Mouse (Mus musculus) right cerebral cortex, postnatal 4 days (tissue): ENCODE results near the gene Plekhb2.

Source experiments
- DNase-seq: peaks from one replicate; pipeline ENCODE4 v3.0.0-alpha.2; 2022

The Plekhb2 gene

GRCm38 (mm10) chr1:34868391-34868790 is 18.6 kb downstream of the Plekhb2 start:
- no peak for DNase-seq

GRCm38 (mm10) chr1:34869231-34869630 is 19.5 kb downstream of the Plekhb2 start:
- DNase-seq: no peak

- no peak for DNase-seq
Measured at GRCm38 (mm10) chr1:34871170-34871569, 21.4 kb downstream of the Plekhb2 start.

GRCm38 (mm10) chr1:34873551-34873950 is 23.8 kb downstream of the Plekhb2 start:
- DNase-seq: no peak

GRCm38 (mm10) chr1:34879611-34880010 is 29.8 kb downstream of the Plekhb2 start:
- no peak for DNase-seq

GRCm38 (mm10) chr1:34883776-34884175 is 34.0 kb downstream of the Plekhb2 start:
- no peak for DNase-seq

- DNase-seq: peak; percentile 66
Measured at GRCm38 (mm10) chr1:34891559-34892289, 41.9 kb downstream of the Plekhb2 start.

GRCm38 (mm10) chr1:34892466-34892865 is 42.7 kb downstream of the Plekhb2 start:
- DNase-seq: no peak

GRCm38 (mm10) chr1:34893331-34893730 is 43.6 kb downstream of the Plekhb2 start:
- DNase-seq: no peak

GRCm38 (mm10) chr1:34893831-34894230 is 44.1 kb downstream of the Plekhb2 start:
- no peak for DNase-seq

GRCm38 (mm10) chr1:34896102-34896501 is 46.3 kb downstream of the Plekhb2 start:
- DNase-seq: no peak

- DNase-seq: peak; percentile 74
Measured at GRCm38 (mm10) chr1:34896898-34897297, 47.1 kb downstream of the Plekhb2 start.

- no peak for DNase-seq
Measured at GRCm38 (mm10) chr1:34928656-34929055, 78.9 kb downstream of the Plekhb2 start.
